Mouse (Mus musculus) spleen, adult 2 months (tissue): ENCODE results near the gene Bpnt1.

Experiments
- CTCF ChIP-seq: fragments of 200-500 bp; IDR thresholded peaks from 2 replicates; pipeline ENCODE4 v1.5.1; 2011; ENCODE audit warnings: mild to moderate bottlenecking, inconsistent platforms; ENCODE audit not compliant: insufficient read depth, insufficient read length, insufficient replicate concordance; ENCODE audit errors: extremely low read depth
- POLR2A ChIP-seq: fragments of 200-500 bp; IDR thresholded peaks from 2 replicates; pipeline ENCODE4 v1.6.1; 2011; ENCODE audit warnings: low read depth, low read length, inconsistent platforms

DNA sequence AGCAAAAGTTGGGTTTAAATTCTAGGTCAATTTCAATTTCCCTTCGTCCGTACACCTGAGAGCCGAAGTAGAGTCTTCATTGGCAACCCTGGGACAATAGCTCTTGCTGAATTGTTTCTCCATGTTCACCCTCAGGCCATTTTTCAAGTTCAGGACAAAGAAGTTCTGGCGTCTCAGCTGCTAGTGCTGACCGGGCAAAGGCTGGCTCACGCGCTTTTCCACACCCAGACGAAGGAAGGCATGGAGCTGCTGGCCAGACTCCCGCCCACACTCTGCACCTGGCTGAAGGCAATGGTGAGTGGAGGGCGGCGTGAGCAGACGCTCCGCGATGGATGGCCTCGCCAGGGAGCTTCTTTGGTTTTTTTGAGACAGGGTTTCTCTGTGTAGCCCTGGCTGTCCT, 48.7 kb upstream of the Bpnt1 start:
- no peak for TF ChIP-seq CTCF
- no peak for TF ChIP-seq POLR2A
